Comparison of ENCODE assay signal across 23 mouse cellular contexts in genomic region chr5:149776038-149776437, GRCm38 (mm10).
DNase-seq lines count a peak whose midpoint lies in the region; ATAC-seq lines count a peak whose summit lies in the region.
"Had no signal": no experiment of that assay in that cellular context is flagged by ENCODE, and none has a peak within 500 bp of the region (broad histone marks: within the 10 kb centered on the region; RNA-seq: fewer than 3 reads in every experiment).

No protein-coding gene starts in this region.

- H3K27me3 ChIP-seq in hindbrain, embryonic 12.5 days: no peaks in the 10 kb centered on the region
- H3K27me3 ChIP-seq: CH12.LX; heart, embryonic 13.5 days; limb, embryonic 13.5 days; liver, embryonic 13.5 days; midbrain, embryonic 13.5 days had no signal

- no peaks in the 10 kb centered on the region for H3K36me3 ChIP-seq in hindbrain, embryonic 12.5 days
- H3K36me3 ChIP-seq: forebrain, embryonic 10.5 days; G1E; heart, embryonic 13.5 days; limb, embryonic 13.5 days; liver, embryonic 13.5 days; midbrain, embryonic 13.5 days had no signal

- 84% methylated on average over 7 of the region's 7 CpGs for WGBS in hindbrain, embryonic 12.5 days

- no peak overlapping the region for H3K9ac ChIP-seq in hindbrain, embryonic 12.5 days
- H3K9ac ChIP-seq: heart, embryonic 13.5 days; limb, embryonic 13.5 days; liver, embryonic 13.5 days; midbrain, embryonic 13.5 days had no signal

- peak; percentile 4 for DNase-seq in heart, adult 11 months
- DNase-seq in heart, adult 8-10 months (ENCODE audit: low spot score): no peak
- peak; percentile 49 for DNase-seq in thymus, postnatal 14 days
- DNase-seq in urinary bladder, adult 18-20 months (ENCODE audit: low spot score in 2 of 2): no peak
- no peak for DNase-seq in layer of hippocampus, postnatal 36 days
- DNase-seq: adrenal gland, postnatal 25 days; cerebellum, adult 9-10 months; gastrocnemius, postnatal 10 days; heart, postnatal 14 days; kidney, adult 18-20 months; liver, embryonic 13.5 days; lung, adult 2 months; lung, postnatal 14 days had no signal

- no peak overlapping the region for H3K4me2 ChIP-seq in hindbrain, embryonic 12.5 days (replicated peaks)
- H3K4me2 ChIP-seq: heart, embryonic 13.5 days; limb, embryonic 13.5 days; liver, embryonic 13.5 days; midbrain, embryonic 13.5 days had no signal

- ATAC-seq in megakaryocyte progenitor cell, adult 5-6 weeks (replicated peaks; ENCODE audit: poor library complexity): peak; percentile 42; the same call in 1 of the 2 replicates
- no peak for ATAC-seq in hindbrain, embryonic 12.5 days (ENCODE audit: low FRiP score)
- ATAC-seq: forebrain, embryonic 16.5 days; midbrain, embryonic 13.5 days had no signal

- no peaks in the 10 kb centered on the region for H3K4me1 ChIP-seq in hindbrain, embryonic 12.5 days
- H3K4me1 ChIP-seq: forebrain, embryonic 10.5 days; limb, embryonic 13.5 days; liver, embryonic 13.5 days; midbrain, embryonic 13.5 days had no signal

- no peak overlapping the region for H3K27ac ChIP-seq in hindbrain, embryonic 12.5 days
- H3K27ac ChIP-seq: forebrain, embryonic 10.5 days; heart, embryonic 13.5 days; kidney, postnatal 0 days; limb, embryonic 13.5 days; liver, embryonic 13.5 days; midbrain, embryonic 13.5 days had no signal

- no peak overlapping the region for H3K4me3 ChIP-seq in hindbrain, embryonic 12.5 days
- H3K4me3 ChIP-seq: forebrain, embryonic 10.5 days; heart, embryonic 13.5 days; limb, embryonic 13.5 days; liver, embryonic 13.5 days; midbrain, embryonic 13.5 days had no signal

- no peaks in the 10 kb centered on the region; the same call in 1 of the 2 replicates for H3K9me3 ChIP-seq in hindbrain, embryonic 12.5 days (replicated peaks)
- H3K9me3 ChIP-seq: liver, embryonic 13.5 days had no signal

Comparison
In these comparisons a context has a peak if more than half of its experiments do, and no peak if none do; other contexts are left out.
1. DNase-seq: peak in heart, adult 11 months (single experiment) and thymus, postnatal 14 days (single experiment); none in heart, adult 8-10 months (single experiment), urinary bladder, adult 18-20 months (0 of 2) and layer of hippocampus, postnatal 36 days (0 of 2).